Comparison of ENCODE assay signal across 10 mouse cellular contexts in genomic region chr10:38381873-38382296, GRCm38 (mm10).
DNase-seq lines count a peak whose midpoint lies in the region; ATAC-seq lines count a peak whose summit lies in the region.
"Had no signal": no experiment of that assay in that cellular context is flagged by ENCODE, and none has a peak within 500 bp of the region (broad histone marks: within the 10 kb centered on the region; RNA-seq: fewer than 3 reads in every experiment).

No protein-coding gene starts in this region.

- H3K4me2 ChIP-seq in hindbrain, embryonic 15.5 days: no peak overlapping the region

- H3K9ac ChIP-seq in hindbrain, embryonic 15.5 days: no peak overlapping the region
- H3K9ac ChIP-seq: liver, embryonic 14.5 days had no signal

- H3K4me3 ChIP-seq in hindbrain, embryonic 15.5 days: no peak overlapping the region
- H3K4me3 ChIP-seq: myocyte had no signal

- no peaks in the 10 kb centered on the region for H3K27me3 ChIP-seq in hindbrain, embryonic 15.5 days

- peak overlapping the region; percentile 59 for H3K27ac ChIP-seq in hindbrain, embryonic 15.5 days (replicated peaks)
- H3K27ac ChIP-seq: liver, embryonic 14.5 days had no signal

- DNase-seq in left cerebral cortex, postnatal 4 days: peak; percentile 86
- DNase-seq in left cerebral cortex, postnatal 36 days (ENCODE audit: low spot score in 2 of 2): no peak
- DNase-seq in cerebellum, adult 8-10 months: peak; percentile 5
- DNase-seq in ovary, postnatal 14 days (ENCODE audit: low spot score): no peak

- intact Hi-C loops in left cerebral cortex, postnatal 4 days (cut with DNase I): no loop called here
- intact Hi-C loops in left cerebral cortex, postnatal 36 days (cut with DNase I): no loop called here

- H3K9me3 ChIP-seq in hindbrain, embryonic 15.5 days: no peaks in the 10 kb centered on the region
- H3K9me3 ChIP-seq: G1E had no signal

- WGBS in hindbrain, embryonic 15.5 days: 73% methylated on average over 7 of the region's 7 CpGs

- no peaks in the 10 kb centered on the region for H3K4me1 ChIP-seq in hindbrain, embryonic 15.5 days (replicated peaks)

- ATAC-seq in cerebellum, adult (ENCODE audit: insufficient number of reproducible peaks, low FRiP score, low TSS enrichment): peak; percentile 68; the same call in 1 of the 2 replicates
- peak; percentile 93 for ATAC-seq in hindbrain, embryonic 15.5 days (ENCODE audit: low FRiP score, low read depth)
- no peak for ATAC-seq in inflammation-experienced regulatory T-cells, adult 6 months

- H3K36me3 ChIP-seq in hindbrain, embryonic 15.5 days: no peaks in the 10 kb centered on the region
- H3K36me3 ChIP-seq: G1E had no signal

Comparison
In these comparisons a context has a peak if more than half of its experiments do, and no peak if none do; other contexts are left out.
1. DNase-seq: peak in left cerebral cortex, postnatal 4 days (single experiment) and cerebellum, adult 8-10 months (single experiment); none in left cerebral cortex, postnatal 36 days (0 of 2) and ovary, postnatal 14 days (single experiment).